Mouse (Mus musculus): ENCODE data around the gene Sprr2j-ps. TPM values are rescaled to one million over a fixed set of nuclear protein-coding genes. Genes with fewer than 3 reads are reported as not detected.

Gene Sprr2j-ps
- polyA plus RNA-seq (2012; rRNA removed): not detected in 2 replicates

GRCm38 (mm10) chr3:92417782-92418181 is at the start of gene Sprr2j-ps:
Gene Sprr2j-ps, plus strand, starts transcription at chr3:92418082.

DNA sequence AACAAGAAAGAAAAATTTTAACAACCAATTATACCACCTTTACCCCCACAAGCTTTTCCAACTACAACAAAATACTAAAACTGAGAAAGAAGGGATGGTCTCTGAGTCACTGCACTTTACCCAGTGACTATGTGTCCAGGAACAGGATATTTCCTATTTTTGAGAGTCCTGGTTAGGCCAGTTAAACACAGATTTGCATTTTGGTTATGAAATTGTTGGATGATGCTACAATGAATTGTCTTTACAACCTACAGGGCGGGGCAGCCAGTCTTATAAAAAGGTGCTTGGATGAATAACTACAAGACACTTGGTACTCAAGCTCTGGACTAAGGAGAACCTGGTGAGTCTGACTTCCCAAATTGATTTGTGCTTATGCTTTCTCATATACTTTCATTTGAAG is 32.5 kb upstream of the Sprr2j-ps start, which contains the start of gene Sprr2h:
Gene Sprr2h, plus strand, starts transcription at position 301 of the 400 bp plus-strand sequence.

DNA sequence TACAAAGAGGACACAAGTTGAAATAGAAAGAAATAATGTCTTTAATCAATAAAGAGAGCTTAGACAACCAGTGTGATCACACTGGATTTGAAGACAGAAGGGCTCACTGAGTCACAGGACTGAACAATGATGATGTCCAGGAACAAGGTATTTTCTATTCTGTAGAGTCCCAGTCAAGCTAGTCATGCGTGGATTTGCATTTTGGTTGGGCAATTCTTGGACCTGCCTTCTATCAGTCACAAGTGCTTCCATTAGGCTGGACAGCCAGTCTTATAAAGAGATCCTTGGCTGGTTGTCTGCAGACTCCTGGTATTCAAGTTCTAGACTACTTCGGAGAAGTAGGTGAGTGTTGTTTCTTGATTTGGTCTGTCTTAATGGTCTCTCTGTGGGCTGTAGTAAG is 10.2 kb upstream of the Sprr2j-ps start, which contains the start of gene Sprr2i:
Gene Sprr2i, plus strand, starts transcription at position 301 of the 400 bp plus-strand sequence.

GRCm38 (mm10) chr3:92429323-92429722 is 11.4 kb downstream of the Sprr2j-ps start, which contains the start of gene Gm9774:
Gene Gm9774, minus strand, starts transcription at chr3:92429423.

GRCm38 (mm10) chr3:92432282-92432681 is 14.4 kb downstream of the Sprr2j-ps start, which contains the start of gene Sprr2k:
Gene Sprr2k, plus strand, starts transcription at chr3:92432582.

DNA sequence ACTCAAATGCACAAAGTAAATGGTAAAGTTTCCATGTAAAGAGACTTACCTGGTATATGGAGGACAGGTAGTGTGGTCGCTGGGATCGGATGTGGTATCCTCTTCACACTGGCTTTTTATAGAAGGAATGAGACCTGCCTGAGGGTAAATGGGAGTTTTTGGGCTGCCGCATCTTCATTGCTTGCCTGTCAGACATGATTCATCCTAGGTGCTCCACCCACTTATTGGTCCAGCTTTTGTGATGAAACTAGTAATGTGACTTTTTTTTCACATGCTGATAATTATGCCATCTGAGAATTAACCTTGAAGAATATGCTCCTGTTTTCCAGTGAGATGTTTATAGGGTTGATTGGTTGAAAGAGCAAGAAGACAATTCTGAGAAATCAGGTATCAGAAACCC is 20.8 kb downstream of the Sprr2j-ps start, which contains the start of gene Sprr1b:
Gene Sprr1b, minus strand, starts transcription at position 101 of the 400 bp plus-strand sequence.

DNA sequence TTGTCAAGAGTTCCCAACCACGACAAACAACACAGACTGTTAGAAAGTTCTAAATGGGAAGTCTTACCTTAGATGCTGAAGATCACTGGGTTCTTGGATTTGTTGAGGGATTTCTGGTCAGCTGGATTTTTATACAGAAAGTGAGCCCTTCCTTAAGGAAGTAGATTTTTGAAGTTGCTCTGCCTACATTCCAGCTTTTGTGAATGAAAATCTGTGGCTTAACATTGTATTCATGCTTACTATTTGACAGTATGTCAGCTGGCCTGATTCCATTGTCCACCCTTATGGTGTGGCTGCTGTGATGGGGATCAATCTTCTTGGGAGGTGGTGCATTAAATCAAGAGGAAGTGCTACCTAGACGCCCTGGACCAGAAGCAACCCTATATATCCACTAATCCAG is 40.7 kb downstream of the Sprr2j-ps start, which contains the start of gene Sprr3:
Gene Sprr3, minus strand, starts transcription at position 101 of the 400 bp plus-strand sequence.

Other genes with a start within 250 kb of the Sprr2j-ps start
- 0.02 TPM in 1 of 2 replicates, not detected in the other for gene Sprr2a1, start 202.3 kb upstream of the Sprr2j-ps start, polyA plus RNA-seq (2012; rRNA removed)
- gene Sprr2a2, start 202.2 kb upstream of the Sprr2j-ps start, polyA plus RNA-seq (2012; rRNA removed): 1.4 and 1.5 TPM in 2 replicates
- not detected in 2 replicates for gene Sprr2a3, start 132.7 kb upstream of the Sprr2j-ps start, polyA plus RNA-seq (2012; rRNA removed)
- gene Sprr2b, start 101.5 kb upstream of the Sprr2j-ps start, polyA plus RNA-seq (2012; rRNA removed): not detected in 2 replicates
- not detected in 2 replicates for gene Sprr2d, start 78.9 kb upstream of the Sprr2j-ps start, polyA plus RNA-seq (2012; rRNA removed)
- not detected in 2 replicates for gene Sprr2e, start 65.9 kb upstream of the Sprr2j-ps start, polyA plus RNA-seq (2012; rRNA removed)
- gene Sprr2f, start 52.9 kb upstream of the Sprr2j-ps start, polyA plus RNA-seq (2012; rRNA removed): not detected in 2 replicates
- gene Sprr2h, start 32.4 kb upstream of the Sprr2j-ps start, polyA plus RNA-seq (2012; rRNA removed): not detected in 2 replicates
- not detected in 2 replicates for gene Sprr2i, start 10.1 kb upstream of the Sprr2j-ps start, polyA plus RNA-seq (2012; rRNA removed)
- gene Gm9774, start 11.3 kb downstream of the Sprr2j-ps start, polyA plus RNA-seq (2012; rRNA removed): 2.8 and 5.1 TPM in 2 replicates
- gene Sprr2k, start 14.5 kb downstream of the Sprr2j-ps start, polyA plus RNA-seq (2012; rRNA removed): not detected in 2 replicates
- gene Sprr1b, start 20.7 kb downstream of the Sprr2j-ps start, polyA plus RNA-seq (2012; rRNA removed): not detected in 2 replicates
- gene Sprr3, start 40.6 kb downstream of the Sprr2j-ps start, polyA plus RNA-seq (2012; rRNA removed): not detected in 2 replicates
- 0.08 and 0.10 TPM in 2 replicates for gene Sprr1a, start 67.8 kb downstream of the Sprr2j-ps start, polyA plus RNA-seq (2012; rRNA removed)
- not detected in 2 replicates for gene Sprr4, start 82.4 kb downstream of the Sprr2j-ps start, polyA plus RNA-seq (2012; rRNA removed)
- not detected in 2 replicates for gene 2310046K23Rik, start 116.4 kb downstream of the Sprr2j-ps start, polyA plus RNA-seq (2012; rRNA removed)
- gene Ivl, start 155.7 kb downstream of the Sprr2j-ps start, polyA plus RNA-seq (2012; rRNA removed): 0.02 and 0.04 TPM in 2 replicates
- gene Smcp, start 170.9 kb downstream of the Sprr2j-ps start, polyA plus RNA-seq (2012; rRNA removed): not detected in 2 replicates
- gene 2210017I01Rik, start 189.4 kb downstream of the Sprr2j-ps start, polyA plus RNA-seq (2012; rRNA removed): not detected in 2 replicates
- not detected in 2 replicates for gene Lce6a, start 203.6 kb downstream of the Sprr2j-ps start, polyA plus RNA-seq (2012; rRNA removed)
- not detected in 2 replicates for gene Lce1a1, start 230.2 kb downstream of the Sprr2j-ps start, polyA plus RNA-seq (2012; rRNA removed)
- not detected in 2 replicates for gene Lce1b, start 238.8 kb downstream of the Sprr2j-ps start, polyA plus RNA-seq (2012; rRNA removed)

Data from central nervous system, embryonic 11.5 days (tissue).